Mouse (Mus musculus): ENCODE measurements at regions not wholly inside any gene's neighbourhood (a gene's known extent, or its start where the extent isn't known, plus 50 kb on each side); places are given as distances from the start of the nearest gene placed in this dataset.

- H3K4me2 ChIP-seq, result no peak overlapping the region
- H3K9ac ChIP-seq, result no peak overlapping the region
- WGBS, result 44% methylated on average over 7 of the region's 7 CpGs
- peaks cover 35% of the 10 kb centered on the region; the same call in 1 of the 2 replicates for H3K27me3 ChIP-seq (replicated peaks)
- no peaks in the 10 kb centered on the region for H3K9me3 ChIP-seq (replicated peaks)
- no peak overlapping the region for H3K27ac ChIP-seq (ENCODE audit: poor library complexity, severe bottlenecking)
- H3K4me1 ChIP-seq (replicated peaks), result 0 out of 2 replicates have a peak, but pooled peaks cover 4% of the 10 kb centered on the region
- H3K4me3 ChIP-seq, result no peak overlapping the region
- ATAC-seq (ENCODE audit: insufficient number of reproducible peaks, low FRiP score), result no peak
- no peaks in the 10 kb centered on the region for H3K36me3 ChIP-seq
These were observed 135.8 kb downstream of the Tpra1 start for GRCm38 (mm10) chr6:89037901-89038300.

GRCm38 (mm10) chr6:89040919-89041318 is 138.9 kb downstream of the Tpra1 start:
- Histone ChIP-seq H3K9me3 (replicated peaks) (no peaks in the 10 kb centered on the region), H3K4me3 (no peak overlapping the region), H3K4me2 (no peak overlapping the region), H3K27ac (ENCODE audit: poor library complexity, severe bottlenecking) (no peak overlapping the region), H3K9ac (no peak overlapping the region), H3K36me3 (no peaks in the 10 kb centered on the region), H3K4me1 (replicated peaks) (0 out of 2 replicates have a peak, but pooled peaks cover 4% of the 10 kb centered on the region), H3K27me3 (replicated peaks) (peaks cover 21% of the 10 kb centered on the region; the same call in 1 of the 2 replicates)
- WGBS, result 83% methylated on average over 4 of the region's 4 CpGs
- ATAC-seq (ENCODE audit: insufficient number of reproducible peaks, low FRiP score), result no peak

- H3K4me3 ChIP-seq, result no peak overlapping the region
- 26% methylated on average over 24 of the region's 24 CpGs for WGBS
- no peak for ATAC-seq (ENCODE audit: insufficient number of reproducible peaks, low FRiP score)
- no peaks in the 10 kb centered on the region for H3K36me3 ChIP-seq
- 0 out of 2 replicates have a peak, but pooled peaks cover 3% of the 10 kb centered on the region for H3K4me1 ChIP-seq (replicated peaks)
- H3K4me2 ChIP-seq, result no peak overlapping the region
- H3K27me3 ChIP-seq (replicated peaks), result peaks cover 18% of the 10 kb centered on the region; the same call in 1 of the 2 replicates
- H3K9me3 ChIP-seq (replicated peaks), result 0 out of 2 replicates have a peak, but pooled peaks cover 2% of the 10 kb centered on the region
- no peak overlapping the region for H3K27ac ChIP-seq (ENCODE audit: poor library complexity, severe bottlenecking)
- H3K9ac ChIP-seq, result no peak overlapping the region
These were observed 140.6 kb downstream of the Tpra1 start for GRCm38 (mm10) chr6:89042478-89043239.

GRCm38 (mm10) chr6:89045436-89045966 is 143.4 kb downstream of the Tpra1 start:
- 70% methylated on average over 4 of the region's 4 CpGs for WGBS
- H3K4me2 ChIP-seq, result no peak overlapping the region
- 0 out of 2 replicates have a peak, but pooled peaks cover 2% of the 10 kb centered on the region for H3K9me3 ChIP-seq (replicated peaks)
- H3K27ac ChIP-seq (ENCODE audit: poor library complexity, severe bottlenecking), result no peak overlapping the region
- no peaks in the 10 kb centered on the region for H3K4me1 ChIP-seq (replicated peaks)
- no peak overlapping the region for H3K4me3 ChIP-seq
- H3K36me3 ChIP-seq, result no peaks in the 10 kb centered on the region
- peaks cover 9% of the 10 kb centered on the region; the same call in 1 of the 2 replicates for H3K27me3 ChIP-seq (replicated peaks)
- ATAC-seq (ENCODE audit: insufficient number of reproducible peaks, low FRiP score), result no peak
- H3K9ac ChIP-seq, result no peak overlapping the region

GRCm38 (mm10) chr6:89046476-89046875 is 144.4 kb downstream of the Tpra1 start:
- WGBS, result 75% methylated on average over 2 of the region's 2 CpGs

GRCm38 (mm10) chr6:89047629-89048332 is 145.7 kb downstream of the Tpra1 start:
- Histone ChIP-seq H3K4me3 (no peak overlapping the region), H3K9ac (no peak overlapping the region), H3K9me3 (replicated peaks) (0 out of 2 replicates have a peak, but pooled peaks cover 2% of the 10 kb centered on the region), H3K27me3 (replicated peaks) (no peaks in the 10 kb centered on the region), H3K27ac (ENCODE audit: poor library complexity, severe bottlenecking) (no peak overlapping the region), H3K36me3 (no peaks in the 10 kb centered on the region), H3K4me1 (replicated peaks) (no peaks in the 10 kb centered on the region), H3K4me2 (no peak overlapping the region)
- no peak for ATAC-seq (ENCODE audit: insufficient number of reproducible peaks, low FRiP score)
- 45% methylated on average over 6 of the region's 6 CpGs for WGBS

More at GRCm38 (mm10) chr6:89046476-89046875, 144.4 kb downstream of the Tpra1 start:
- Histone ChIP-seq H3K9me3 (replicated peaks) (0 out of 2 replicates have a peak, but pooled peaks cover 2% of the 10 kb centered on the region), H3K4me2 (no peak overlapping the region), H3K9ac (no peak overlapping the region), H3K27ac (ENCODE audit: poor library complexity, severe bottlenecking) (no peak overlapping the region), H3K4me3 (no peak overlapping the region), H3K4me1 (replicated peaks) (no peaks in the 10 kb centered on the region), H3K27me3 (replicated peaks) (0 out of 2 replicates have a peak, but pooled peaks cover under 1% of the 10 kb centered on the region), H3K36me3 (no peaks in the 10 kb centered on the region)
- no peak for ATAC-seq (ENCODE audit: insufficient number of reproducible peaks, low FRiP score)

GRCm38 (mm10) chr6:89049290-89049689 is 147.2 kb downstream of the Tpra1 start:
- WGBS, result 38% methylated on average over 1 of the region's 1 CpGs
- no peak overlapping the region for H3K4me3 ChIP-seq
- no peaks in the 10 kb centered on the region for H3K4me1 ChIP-seq (replicated peaks)
- H3K27me3 ChIP-seq (replicated peaks), result no peaks in the 10 kb centered on the region
- ATAC-seq (ENCODE audit: insufficient number of reproducible peaks, low FRiP score), result no peak
- no peaks in the 10 kb centered on the region for H3K36me3 ChIP-seq
- H3K27ac ChIP-seq (ENCODE audit: poor library complexity, severe bottlenecking), result no peak overlapping the region
- no peak overlapping the region for H3K4me2 ChIP-seq
- 0 out of 2 replicates have a peak, but pooled peaks cover 2% of the 10 kb centered on the region for H3K9me3 ChIP-seq (replicated peaks)
- H3K9ac ChIP-seq, result no peak overlapping the region

GRCm38 (mm10) chr6:89050575-89051270 is 148.7 kb downstream of the Tpra1 start:
- Histone ChIP-seq H3K4me1 (replicated peaks) (no peaks in the 10 kb centered on the region), H3K27me3 (replicated peaks) (no peaks in the 10 kb centered on the region)
- ATAC-seq (ENCODE audit: insufficient number of reproducible peaks, low FRiP score), result no peak

GRCm38 (mm10) chr6:89052758-89053460 is 150.9 kb downstream of the Tpra1 start:
- Histone ChIP-seq H3K9me3 (replicated peaks) (no peaks in the 10 kb centered on the region), H3K4me1 (replicated peaks) (no peaks in the 10 kb centered on the region), H3K9ac (no peak overlapping the region), H3K4me3 (no peak overlapping the region), H3K27me3 (replicated peaks) (no peaks in the 10 kb centered on the region), H3K36me3 (no peaks in the 10 kb centered on the region), H3K4me2 (no peak overlapping the region), H3K27ac (ENCODE audit: poor library complexity, severe bottlenecking) (no peak overlapping the region)
- 71% methylated on average over 9 of the region's 9 CpGs for WGBS
- no peak for ATAC-seq (ENCODE audit: insufficient number of reproducible peaks, low FRiP score)

More at GRCm38 (mm10) chr6:89050575-89051270, 148.7 kb downstream of the Tpra1 start:
- H3K9ac ChIP-seq, result no peak overlapping the region
- H3K9me3 ChIP-seq (replicated peaks), result 0 out of 2 replicates have a peak, but pooled peaks cover 2% of the 10 kb centered on the region
- H3K4me2 ChIP-seq, result no peak overlapping the region
- no peaks in the 10 kb centered on the region for H3K36me3 ChIP-seq
- WGBS, result 75% methylated on average over 13 of the region's 13 CpGs
- H3K4me3 ChIP-seq, result no peak overlapping the region
- no peak overlapping the region for H3K27ac ChIP-seq (ENCODE audit: poor library complexity, severe bottlenecking)

GRCm38 (mm10) chr6:89054060-89054459 is 152.0 kb downstream of the Tpra1 start:
- Histone ChIP-seq H3K36me3 (no peaks in the 10 kb centered on the region), H3K4me1 (replicated peaks) (no peaks in the 10 kb centered on the region), H3K9me3 (replicated peaks) (no peaks in the 10 kb centered on the region), H3K27ac (ENCODE audit: poor library complexity, severe bottlenecking) (no peak overlapping the region), H3K9ac (no peak overlapping the region), H3K27me3 (replicated peaks) (no peaks in the 10 kb centered on the region), H3K4me3 (no peak overlapping the region), H3K4me2 (no peak overlapping the region)
- 78% methylated on average over 13 of the region's 13 CpGs for WGBS
- no peak for ATAC-seq (ENCODE audit: insufficient number of reproducible peaks, low FRiP score)
